Mouse (Mus musculus) limb, embryonic 11.5 days (tissue): ENCODE data around the gene Gsta2. TPM values are rescaled to one million over a fixed set of nuclear protein-coding genes. Genes with fewer than 3 reads are reported as not detected.

Experiments used
- ATAC-seq: fragments of 200-750 bp; cut with Nextera tagmentation; 2 replicates; pipeline ENCODE4 v1.8.0; 2017; ENCODE audit warnings: low read depth; ENCODE audit not compliant: insufficient number of reproducible peaks, low FRiP score, low TSS enrichment
- DNase-seq: peaks from one replicate; pipeline ENCODE4 v3.0.0-alpha.2; 2015; ENCODE audit warnings: low spot score
- H3K27ac ChIP-seq: fragments of 300-500 bp; sonication (generic); replicated peaks from 2 replicates; pipeline ENCODE4 v1.5.1; 2014; ENCODE audit warnings: low read depth, mild to moderate bottlenecking, low read length
- H3K27me3 ChIP-seq: fragments of 300-500 bp; sonication (generic); 2 replicates; pipeline ENCODE4 v1.6.1; 2014; ENCODE audit warnings: mild to moderate bottlenecking, low read length, mixed read lengths; ENCODE audit not compliant: control insufficient read depth, insufficient read depth
- H3K36me3 ChIP-seq: fragments of 300-500 bp; sonication (generic); 2 replicates; pipeline ENCODE4 v1.6.1; 2014; ENCODE audit warnings: mild to moderate bottlenecking, low read length, moderate library complexity, mixed read lengths; ENCODE audit not compliant: control insufficient read depth, insufficient read depth
- H3K4me1 ChIP-seq: fragments of 300-500 bp; sonication (generic); 2 replicates; pipeline ENCODE4 v1.6.1; 2014; ENCODE audit warnings: low read length, mixed read lengths; ENCODE audit not compliant: control insufficient read depth, insufficient read depth
- H3K4me2 ChIP-seq: fragments of 300-500 bp; sonication (generic); 2 replicates; pipeline ENCODE4 v1.6.1; 2014; ENCODE audit warnings: low read depth, mild to moderate bottlenecking, moderate library complexity; ENCODE audit not compliant: severe bottlenecking
- H3K4me3 ChIP-seq: fragments of 300-500 bp; sonication (generic); 2 replicates; pipeline ENCODE4 v1.5.1; 2014; ENCODE audit warnings: low read depth, low read length
- H3K9ac ChIP-seq: fragments of 300-500 bp; sonication (generic); 2 replicates; pipeline ENCODE4 v1.6.1; 2014; ENCODE audit warnings: mild to moderate bottlenecking, low read length
- H3K9me3 ChIP-seq: fragments of 300-500 bp; sonication (generic); 2 replicates; pipeline ENCODE4 v1.6.1; 2016; ENCODE audit warnings: low read length; ENCODE audit not compliant: control insufficient read depth
- WGBS: fragments of 180-500 bp; shearing (Covaris S2); extraction: QIAGEN DNeasy Blood & Tissue Kit; methylation state at CpG from one replicate; pipeline ENCODE4 v1.1.7; 2014; 5-methylcytosine and 5-hydroxymethylcytosine counted together
- polyA plus RNA-seq: library from polyadenylated mRNA; unstranded; fragments of >200 nt; fragmentation: Nextera tagmentation; extraction: Ambion mirVana; gene quantifications from 2 replicates; pipeline ENCODE4 v1.2.1, GENCODE M21; 2014

Gene Gsta2
- polyA plus RNA-seq, 1 experiment from 2014 or later, result not detected

- H3K9ac ChIP-seq, result no peak overlapping the region
- H3K9me3 ChIP-seq, result no peaks in the 10 kb centered on the region
- H3K4me3 ChIP-seq, result no peak overlapping the region
- H3K36me3 ChIP-seq, result no peaks in the 10 kb centered on the region
- ATAC-seq (no peak), DNase-seq (no peak)
- no peak overlapping the region for H3K27ac ChIP-seq
- H3K4me2 ChIP-seq, result no peak overlapping the region
- peaks cover 14% of the 10 kb centered on the region for H3K27me3 ChIP-seq
- WGBS, result 49% methylated on average over 5 of the region's 5 CpGs
- H3K4me1 ChIP-seq, result no peaks in the 10 kb centered on the region
Observed at GRCm38 (mm10) chr9:78389981-78390380, 34.4 kb upstream of the Gsta2 start.

- no peaks in the 10 kb centered on the region for H3K9me3 ChIP-seq
- no peak overlapping the region for H3K4me3 ChIP-seq
- no peaks in the 10 kb centered on the region for H3K4me1 ChIP-seq
- no peak overlapping the region for H3K9ac ChIP-seq
- no peak for ATAC-seq
- no peak overlapping the region for H3K27ac ChIP-seq
- no peaks in the 10 kb centered on the region for H3K27me3 ChIP-seq
- no peaks in the 10 kb centered on the region for H3K36me3 ChIP-seq
- 86% methylated on average over 7 of the region's 7 CpGs for WGBS
- H3K4me2 ChIP-seq, result no peak overlapping the region
- DNase-seq, result no peak
Observed at GRCm38 (mm10) chr9:78386947-78387346, 31.4 kb upstream of the Gsta2 start.

- Histone ChIP-seq H3K27me3 (no peaks in the 10 kb centered on the region), H3K4me2 (no peak overlapping the region), H3K9me3 (no peaks in the 10 kb centered on the region), H3K4me1 (no peaks in the 10 kb centered on the region), H3K27ac (no peak overlapping the region), H3K36me3 (no peaks in the 10 kb centered on the region), H3K4me3 (no peak overlapping the region), H3K9ac (no peak overlapping the region)
- 45% methylated on average over 3 of the region's 3 CpGs for WGBS
- ATAC-seq (no peak), DNase-seq (no peak)
Observed at GRCm38 (mm10) chr9:78385893-78386292, 30.3 kb upstream of the Gsta2 start.

- Histone ChIP-seq H3K4me3 (peak within 1 kb of the TSS; percentile 27), H3K27me3 (no peaks in the 10 kb centered on the region), H3K9ac (peak within 1 kb of the TSS; percentile 47), H3K27ac (no peak within 1 kb of the TSS), H3K4me1 (peaks cover 3% of the 10 kb centered on the region; the same call in 1 of the 2 replicates), H3K4me2 (peak within 1 kb of the TSS; percentile 65), H3K36me3 (no peaks in the 10 kb centered on the region), H3K9me3 (no peaks in the 10 kb centered on the region)
- peak; percentile 55 for ATAC-seq
- WGBS, result 4% methylated on average over 22 of the region's 23 CpGs
- DNase-seq, result peak; percentile 57
Observed at GRCm38 (mm10) chr9:78378113-78378785, 22.7 kb upstream of the Gsta2 start, which contains the start of gene Ooep. TSS of gene Ooep (minus strand) at chr9:78378725.

DNA sequence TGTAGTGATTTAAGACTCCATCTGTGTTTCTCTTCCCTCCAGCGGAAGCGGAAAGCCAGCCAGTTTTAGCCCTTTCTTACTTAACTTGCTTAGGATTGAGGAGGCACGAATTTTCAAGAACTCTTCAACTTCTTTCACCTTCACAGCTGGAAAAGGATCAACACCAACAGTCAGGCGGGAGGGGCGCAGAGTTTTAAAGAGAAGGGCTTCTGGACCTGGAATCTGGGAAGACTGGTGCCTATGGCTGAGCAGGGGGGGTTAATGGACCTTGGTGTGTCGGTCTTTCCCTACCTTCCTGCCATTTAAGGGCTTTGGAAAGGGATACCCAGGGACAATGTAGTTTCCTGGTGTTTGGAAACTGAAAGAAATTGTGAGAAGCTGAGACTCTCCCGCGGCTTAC is 22.0 kb upstream of the Gsta2 start:
- ATAC-seq (no peak), DNase-seq (peak; percentile 22)
- Histone ChIP-seq H3K9me3 (no peaks in the 10 kb centered on the region), H3K36me3 (no peaks in the 10 kb centered on the region), H3K4me1 (peaks cover 3% of the 10 kb centered on the region; the same call in 1 of the 2 replicates), H3K27me3 (no peaks in the 10 kb centered on the region), H3K4me3 (no peak overlapping the region; the same call in 1 of the 2 replicates), H3K9ac (no peak overlapping the region), H3K4me2 (peak overlapping the region; percentile 65; the same call in 1 of the 2 replicates), H3K27ac (no peak overlapping the region)
- WGBS, result 38% methylated on average over 8 of the region's 8 CpGs

DNA sequence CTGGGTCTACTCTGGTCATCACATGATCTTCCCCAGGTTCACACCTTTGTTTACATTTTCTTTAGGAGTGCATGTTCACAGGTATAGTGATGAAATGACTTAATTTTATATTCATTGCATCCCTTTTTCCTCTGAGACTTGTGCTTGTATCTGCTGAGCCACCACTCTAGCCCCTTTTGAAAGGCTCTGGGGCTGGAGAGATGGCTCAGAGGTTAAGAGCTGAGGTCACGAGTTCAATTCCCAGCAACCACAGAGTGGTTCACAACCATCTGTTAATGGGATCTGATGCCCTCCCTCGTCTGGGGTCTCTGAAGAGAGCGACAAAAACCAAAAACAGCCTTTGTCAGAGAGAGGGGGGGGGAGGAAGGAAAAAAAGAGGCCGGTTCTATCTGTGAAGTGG is 19.9 kb upstream of the Gsta2 start:
- ATAC-seq (no peak), DNase-seq (no peak)
- H3K4me1 ChIP-seq, result peaks cover 3% of the 10 kb centered on the region; the same call in 1 of the 2 replicates
- no peak overlapping the region for H3K4me3 ChIP-seq
- no peaks in the 10 kb centered on the region for H3K36me3 ChIP-seq
- H3K9ac ChIP-seq, result no peak overlapping the region
- H3K9me3 ChIP-seq, result no peaks in the 10 kb centered on the region
- WGBS, result 59% methylated on average over 4 of the region's 4 CpGs
- H3K4me2 ChIP-seq, result no peak overlapping the region
- no peak overlapping the region for H3K27ac ChIP-seq
- no peaks in the 10 kb centered on the region for H3K27me3 ChIP-seq

GRCm38 (mm10) chr9:78374885-78375389 is 19.3 kb upstream of the Gsta2 start:
- no peaks in the 10 kb centered on the region for H3K27me3 ChIP-seq
- H3K4me3 ChIP-seq, result no peak overlapping the region
- H3K27ac ChIP-seq, result no peak overlapping the region
- H3K4me2 ChIP-seq, result no peak overlapping the region
- no peaks in the 10 kb centered on the region for H3K36me3 ChIP-seq
- H3K9ac ChIP-seq, result no peak overlapping the region
- peaks cover 3% of the 10 kb centered on the region; the same call in 1 of the 2 replicates for H3K4me1 ChIP-seq
- ATAC-seq, result no peak
- WGBS, result 85% methylated on average over 1 of the region's 1 CpGs
- no peaks in the 10 kb centered on the region for H3K9me3 ChIP-seq
- no peak for DNase-seq

DNA sequence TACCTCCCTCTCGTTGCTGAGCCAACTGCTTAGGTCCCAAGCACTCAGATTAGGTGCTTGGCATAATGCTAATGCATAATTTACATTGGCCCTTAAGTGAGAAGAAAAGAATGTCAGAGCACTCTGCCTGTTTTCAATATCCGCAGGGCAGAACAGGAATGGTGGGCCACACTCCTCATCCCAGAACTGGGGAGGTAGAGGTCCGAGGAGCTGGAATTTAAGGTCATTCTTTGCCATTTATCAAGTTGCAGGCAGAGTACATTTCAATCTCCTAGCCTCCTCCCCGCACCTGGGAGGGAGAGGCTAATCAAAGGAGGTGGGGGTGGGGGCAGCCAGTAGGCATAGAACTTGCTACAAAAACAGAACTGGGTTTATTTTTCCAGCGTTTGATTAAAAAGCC is 18.8 kb upstream of the Gsta2 start:
- 38% methylated on average over 5 of the region's 5 CpGs for WGBS
- Histone ChIP-seq H3K4me3 (no peak overlapping the region), H3K9ac (no peak overlapping the region), H3K4me1 (peaks cover 3% of the 10 kb centered on the region; the same call in 1 of the 2 replicates), H3K4me2 (no peak overlapping the region), H3K27ac (no peak overlapping the region), H3K9me3 (no peaks in the 10 kb centered on the region), H3K27me3 (no peaks in the 10 kb centered on the region), H3K36me3 (no peaks in the 10 kb centered on the region)
- DNase-seq (no peak), ATAC-seq (no peak)
